Mouse (Mus musculus): ENCODE data around the gene Tmem88b. TPM values are rescaled to one million over a fixed set of nuclear protein-coding genes. Genes with fewer than 3 reads are reported as not detected.
A peak's percentile ranks its signal among the peaks of the same experiment; 100 is the strongest.

Gene Tmem88b
- polyA plus RNA-seq, 1 experiment from 2014 or later = 0.85 TPM

GRCm38 (mm10) chr4:155780895-155781294 lies 4.8 kb downstream of the Tmem88b start:
- no peak overlapping the region for H3K9ac ChIP-seq (ENCODE audit: low read depth, low read length)
- no peak overlapping the region for H3K4me2 ChIP-seq (ENCODE audit: low read length)
- H3K36me3 ChIP-seq (ENCODE audit: control insufficient read depth, insufficient read depth, low read length) = no peaks in the 10 kb centered on the region
- 38% methylated on average over 6 of the region's 6 CpGs for WGBS
- peaks cover 19% of the 10 kb centered on the region for H3K4me1 ChIP-seq (ENCODE audit: control insufficient read depth, insufficient read depth, low read length)
- no peaks in the 10 kb centered on the region for H3K9me3 ChIP-seq (replicated peaks; ENCODE audit: control insufficient read depth, low read length, poor library complexity, severe bottlenecking)
- H3K4me3 ChIP-seq (ENCODE audit: low read depth, low read length) = no peak overlapping the region
- no peaks in the 10 kb centered on the region for H3K27me3 ChIP-seq (ENCODE audit: control insufficient read depth, insufficient read depth, low read depth, low read length)
- no peak overlapping the region for H3K27ac ChIP-seq (ENCODE audit: low read length)
- no peak for ATAC-seq

GRCm38 (mm10) chr4:155779498-155779897 lies 6.2 kb downstream of the Tmem88b start:
- peaks cover 16% of the 10 kb centered on the region for H3K4me1 ChIP-seq (ENCODE audit: control insufficient read depth, insufficient read depth, low read length)
- H3K27me3 ChIP-seq (ENCODE audit: control insufficient read depth, insufficient read depth, low read depth, low read length) = no peaks in the 10 kb centered on the region
- no peak for ATAC-seq
- no peak overlapping the region for H3K27ac ChIP-seq (ENCODE audit: low read length)
- no peak overlapping the region for H3K9ac ChIP-seq (ENCODE audit: low read depth, low read length)
- WGBS = 80% methylated on average over 4 of the region's 4 CpGs
- no peak overlapping the region for H3K4me3 ChIP-seq (ENCODE audit: low read depth, low read length)
- H3K4me2 ChIP-seq (ENCODE audit: low read length) = no peak overlapping the region
- no peaks in the 10 kb centered on the region for H3K36me3 ChIP-seq (ENCODE audit: control insufficient read depth, insufficient read depth, low read length)
- no peaks in the 10 kb centered on the region for H3K9me3 ChIP-seq (replicated peaks; ENCODE audit: control insufficient read depth, low read length, poor library complexity, severe bottlenecking)

GRCm38 (mm10) chr4:155777816-155778215 lies 7.9 kb downstream of the Tmem88b start:
- Histone ChIP-seq H3K4me3 (ENCODE audit: low read depth, low read length) (no peak overlapping the region), H3K9ac (ENCODE audit: low read depth, low read length) (no peak overlapping the region), H3K27me3 (ENCODE audit: control insufficient read depth, insufficient read depth, low read depth, low read length) (peaks cover 4% of the 10 kb centered on the region), H3K4me1 (ENCODE audit: control insufficient read depth, insufficient read depth, low read length) (peaks cover 12% of the 10 kb centered on the region), H3K36me3 (ENCODE audit: control insufficient read depth, insufficient read depth, low read length) (no peaks in the 10 kb centered on the region), H3K27ac (ENCODE audit: low read length) (no peak overlapping the region), H3K4me2 (ENCODE audit: low read length) (no peak overlapping the region), H3K9me3 (replicated peaks; ENCODE audit: control insufficient read depth, low read length, poor library complexity, severe bottlenecking) (no peaks in the 10 kb centered on the region)
- WGBS = 74% methylated on average over 2 of the region's 2 CpGs
- ATAC-seq = no peak

GRCm38 (mm10) chr4:155776704-155777335 lies 8.9 kb downstream of the Tmem88b start:
- no peaks in the 10 kb centered on the region for H3K9me3 ChIP-seq (replicated peaks; ENCODE audit: control insufficient read depth, low read length, poor library complexity, severe bottlenecking)
- WGBS = 34% methylated on average over 2 of the region's 2 CpGs
- H3K9ac ChIP-seq (ENCODE audit: low read depth, low read length) = no peak overlapping the region
- no peaks in the 10 kb centered on the region for H3K36me3 ChIP-seq (ENCODE audit: control insufficient read depth, insufficient read depth, low read length)
- peaks cover 11% of the 10 kb centered on the region for H3K4me1 ChIP-seq (ENCODE audit: control insufficient read depth, insufficient read depth, low read length)
- H3K27ac ChIP-seq (ENCODE audit: low read length) = no peak overlapping the region
- peaks cover 4% of the 10 kb centered on the region for H3K27me3 ChIP-seq (ENCODE audit: control insufficient read depth, insufficient read depth, low read depth, low read length)
- ATAC-seq = no peak
- no peak overlapping the region for H3K4me3 ChIP-seq (ENCODE audit: low read depth, low read length)
- no peak overlapping the region for H3K4me2 ChIP-seq (ENCODE audit: low read length)

- Histone ChIP-seq H3K36me3 (ENCODE audit: control insufficient read depth, insufficient read depth, low read length) (no peaks in the 10 kb centered on the region), H3K9me3 (replicated peaks; ENCODE audit: control insufficient read depth, low read length, poor library complexity, severe bottlenecking) (no peaks in the 10 kb centered on the region), H3K27me3 (ENCODE audit: control insufficient read depth, insufficient read depth, low read depth, low read length) (peaks cover 4% of the 10 kb centered on the region), H3K4me3 (ENCODE audit: low read depth, low read length) (no peak overlapping the region), H3K4me2 (ENCODE audit: low read length) (no peak overlapping the region), H3K4me1 (ENCODE audit: control insufficient read depth, insufficient read depth, low read length) (peaks cover 11% of the 10 kb centered on the region), H3K27ac (ENCODE audit: low read length) (peak overlapping the region; percentile 23), H3K9ac (ENCODE audit: low read depth, low read length) (no peak overlapping the region)
- WGBS = 79% methylated on average over 3 of the region's 3 CpGs
- ATAC-seq = no peak
Measured at GRCm38 (mm10) chr4:155775855-155776254, 9.8 kb downstream of the Tmem88b start.

- ATAC-seq = peak; percentile 6
- 56% methylated on average over 9 of the region's 9 CpGs for WGBS
- Histone ChIP-seq H3K27me3 (ENCODE audit: control insufficient read depth, insufficient read depth, low read depth, low read length) (peaks cover 4% of the 10 kb centered on the region), H3K36me3 (ENCODE audit: control insufficient read depth, insufficient read depth, low read length) (no peaks in the 10 kb centered on the region), H3K4me3 (ENCODE audit: low read depth, low read length) (peak overlapping the region; percentile 46), H3K4me1 (ENCODE audit: control insufficient read depth, insufficient read depth, low read length) (peaks cover 15% of the 10 kb centered on the region), H3K27ac (ENCODE audit: low read length) (peak overlapping the region; percentile 77), H3K4me2 (ENCODE audit: low read length) (peak overlapping the region; percentile 80), H3K9ac (ENCODE audit: low read depth, low read length) (peak overlapping the region; percentile 66), H3K9me3 (replicated peaks; ENCODE audit: control insufficient read depth, low read length, poor library complexity, severe bottlenecking) (no peaks in the 10 kb centered on the region)
Measured at GRCm38 (mm10) chr4:155774971-155775740, 10.5 kb downstream of the Tmem88b start.

GRCm38 (mm10) chr4:155774280-155774754 lies 11.4 kb downstream of the Tmem88b start, which contains the start of gene Vwa1:
Gene Vwa1, minus strand, starts transcription at chr4:155774698.
- H3K27ac ChIP-seq (ENCODE audit: low read length) = peak within 1 kb of the TSS; percentile 77
- H3K27me3 ChIP-seq (ENCODE audit: control insufficient read depth, insufficient read depth, low read depth, low read length) = peaks cover 4% of the 10 kb centered on the region

GRCm38 (mm10) chr4:155773335-155774078 lies 12.2 kb downstream of the Tmem88b start:
- H3K27ac ChIP-seq (ENCODE audit: low read length) = no peak overlapping the region
- H3K9ac ChIP-seq (ENCODE audit: low read depth, low read length) = peak overlapping the region; percentile 66
- H3K4me3 ChIP-seq (ENCODE audit: low read depth, low read length) = peak overlapping the region; percentile 46
- H3K4me1 ChIP-seq (ENCODE audit: control insufficient read depth, insufficient read depth, low read length) = peaks cover 15% of the 10 kb centered on the region
- H3K9me3 ChIP-seq (replicated peaks; ENCODE audit: control insufficient read depth, low read length, poor library complexity, severe bottlenecking) = no peaks in the 10 kb centered on the region
- no peaks in the 10 kb centered on the region for H3K36me3 ChIP-seq (ENCODE audit: control insufficient read depth, insufficient read depth, low read length)
- no peak for ATAC-seq
- peaks cover 4% of the 10 kb centered on the region for H3K27me3 ChIP-seq (ENCODE audit: control insufficient read depth, insufficient read depth, low read depth, low read length)
- 35% methylated on average over 5 of the region's 5 CpGs for WGBS
- H3K4me2 ChIP-seq (ENCODE audit: low read length) = peak overlapping the region; percentile 80

More at GRCm38 (mm10) chr4:155774280-155774754, 11.4 kb downstream of the Tmem88b start, which contains the start of gene Vwa1:
- Histone ChIP-seq H3K9ac (ENCODE audit: low read depth, low read length) (peak within 1 kb of the TSS; percentile 66), H3K4me2 (ENCODE audit: low read length) (peak within 1 kb of the TSS; percentile 80), H3K4me3 (ENCODE audit: low read depth, low read length) (peak within 1 kb of the TSS; percentile 46), H3K36me3 (ENCODE audit: control insufficient read depth, insufficient read depth, low read length) (no peaks in the 10 kb centered on the region), H3K4me1 (ENCODE audit: control insufficient read depth, insufficient read depth, low read length) (peaks cover 15% of the 10 kb centered on the region), H3K9me3 (replicated peaks; ENCODE audit: control insufficient read depth, low read length, poor library complexity, severe bottlenecking) (no peaks in the 10 kb centered on the region)
- ATAC-seq = peak; percentile 82
- 2% methylated on average over 34 of the region's 35 CpGs for WGBS
